Mouse (Mus musculus) urinary bladder, postnatal 10 days (tissue): ENCODE data around the gene Ywhah.

Experiments used
- DNase-seq: peaks from one replicate; pipeline ENCODE4 v3.0.0; 2022; ENCODE audit warnings: low spot score

The Ywhah gene

DNA sequence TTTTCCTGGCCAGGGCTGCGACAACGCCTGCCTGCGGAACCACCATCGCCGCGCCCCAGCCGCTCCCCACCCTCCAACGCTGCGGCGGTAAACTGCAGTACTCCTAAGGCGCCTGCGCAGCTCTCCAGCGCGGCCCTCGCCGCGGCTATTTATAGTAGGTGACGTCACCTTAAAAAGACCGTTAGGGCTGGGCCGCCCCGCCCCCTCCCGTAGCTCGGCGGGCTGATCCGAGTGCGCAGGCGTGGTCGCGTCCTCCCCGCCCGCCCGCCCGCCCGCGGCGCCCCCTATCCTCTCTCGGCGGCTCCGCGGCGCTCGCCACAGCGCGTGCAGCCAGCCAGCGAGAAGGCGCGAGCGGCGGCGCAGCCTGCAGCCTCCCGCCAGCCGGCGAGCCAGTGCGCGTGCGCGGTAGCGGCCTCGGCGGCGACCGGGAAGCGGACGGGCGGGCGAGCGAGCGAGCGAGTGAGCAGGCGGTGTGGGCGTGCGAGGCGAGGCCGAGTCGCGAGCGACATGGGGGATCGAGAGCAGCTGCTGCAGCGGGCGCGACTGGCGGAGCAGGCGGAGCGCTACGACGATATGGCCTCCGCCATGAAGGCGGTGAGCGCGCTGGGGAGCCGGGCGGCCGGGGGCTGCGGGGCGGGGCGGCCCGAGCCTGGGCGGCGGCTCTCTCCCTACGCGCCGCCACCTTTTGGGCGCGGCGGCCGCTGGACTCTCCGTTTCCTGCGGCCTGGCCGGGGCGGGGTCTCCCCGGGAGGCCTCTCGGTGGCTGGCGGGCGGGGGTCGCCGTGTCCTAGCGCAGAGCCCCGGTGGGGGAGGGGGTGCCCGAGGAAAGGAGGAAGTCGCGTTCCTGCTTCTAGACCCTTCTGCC is at the start of gene Ywhah:
Ywhah (plus strand) TSS at position 256 of the 865 bp plus-strand sequence.
- DNase-seq = peak; percentile 81

DNA sequence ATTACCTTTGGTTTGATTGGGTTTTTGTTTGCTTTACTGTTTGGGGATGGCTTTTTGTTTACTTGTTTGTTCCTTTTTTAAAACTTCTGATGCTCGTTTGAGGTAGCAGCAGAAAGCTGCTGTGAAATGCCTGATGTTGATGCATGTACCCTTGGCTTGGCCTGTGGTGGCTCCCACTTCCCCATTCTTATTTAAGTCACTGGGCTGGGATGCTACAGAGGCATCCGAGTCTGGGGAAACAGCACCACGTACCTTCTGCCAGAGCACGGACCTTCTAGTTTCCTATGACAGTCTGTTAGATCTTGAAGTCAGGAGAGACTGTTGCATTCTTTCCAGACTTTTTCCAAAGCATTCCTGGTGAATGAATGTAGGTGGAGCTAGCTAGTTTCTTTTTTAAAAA is 42.1 kb upstream of the Ywhah start:
- no peak for DNase-seq

DNA sequence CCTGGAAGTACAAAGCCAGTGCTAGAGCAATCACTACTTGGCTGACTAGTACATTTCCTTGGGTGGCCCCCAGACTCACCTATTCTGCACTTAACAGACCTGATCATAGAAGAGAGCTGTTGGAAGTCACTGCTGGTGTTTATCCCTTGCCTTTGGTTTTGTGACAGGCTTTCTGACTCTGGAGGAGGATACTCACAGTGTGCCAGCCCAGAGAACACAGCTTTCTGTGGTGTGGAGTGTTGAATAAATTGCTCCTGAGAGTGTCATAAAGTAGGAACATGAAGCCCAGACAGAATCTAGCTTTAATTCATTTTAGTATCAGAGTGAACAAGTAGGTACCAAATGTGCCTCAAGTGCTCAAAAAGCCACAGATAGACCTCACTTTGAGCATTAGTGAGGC is 41.4 kb upstream of the Ywhah start:
- no peak for DNase-seq

DNA sequence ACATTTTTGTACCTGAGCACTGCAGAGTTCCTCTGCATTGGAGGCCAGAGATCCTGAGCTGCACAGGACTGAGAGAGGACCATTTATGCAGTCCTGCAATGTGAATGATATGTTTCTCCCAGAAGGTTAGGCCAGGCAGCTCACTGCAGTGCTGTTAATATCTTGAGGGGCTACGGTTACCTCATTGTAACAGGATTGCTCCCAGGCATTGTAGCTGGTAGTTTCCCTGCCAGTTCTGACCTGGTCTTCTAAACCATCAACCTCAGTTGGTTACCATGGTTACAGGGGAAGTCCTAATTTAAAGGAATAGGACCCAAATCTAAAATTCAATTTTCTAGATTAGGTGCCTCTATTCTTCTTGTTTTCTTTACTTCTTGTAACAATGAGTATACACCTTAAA is 33.2 kb upstream of the Ywhah start:
- no peak for DNase-seq

DNA sequence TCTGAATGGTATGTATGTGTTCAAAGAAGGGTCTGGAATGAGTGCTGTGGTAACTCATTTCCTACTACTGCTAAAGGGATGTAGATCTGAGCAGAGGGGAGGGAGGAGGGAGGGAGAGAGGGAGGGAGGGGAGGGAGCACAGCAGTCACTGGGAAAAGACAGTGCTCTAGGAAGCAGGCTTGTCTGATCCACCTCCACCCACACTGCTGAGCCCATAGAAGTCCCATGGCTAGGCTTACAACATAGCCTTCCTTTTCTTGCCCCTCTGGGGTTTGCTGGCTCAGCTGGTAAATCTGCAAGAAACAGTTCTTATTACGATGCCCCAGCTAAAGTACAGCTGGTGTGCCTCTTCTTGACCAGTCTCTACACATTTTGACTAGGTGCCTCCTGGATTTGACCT is 30.7 kb upstream of the Ywhah start:
- DNase-seq = no peak

DNA sequence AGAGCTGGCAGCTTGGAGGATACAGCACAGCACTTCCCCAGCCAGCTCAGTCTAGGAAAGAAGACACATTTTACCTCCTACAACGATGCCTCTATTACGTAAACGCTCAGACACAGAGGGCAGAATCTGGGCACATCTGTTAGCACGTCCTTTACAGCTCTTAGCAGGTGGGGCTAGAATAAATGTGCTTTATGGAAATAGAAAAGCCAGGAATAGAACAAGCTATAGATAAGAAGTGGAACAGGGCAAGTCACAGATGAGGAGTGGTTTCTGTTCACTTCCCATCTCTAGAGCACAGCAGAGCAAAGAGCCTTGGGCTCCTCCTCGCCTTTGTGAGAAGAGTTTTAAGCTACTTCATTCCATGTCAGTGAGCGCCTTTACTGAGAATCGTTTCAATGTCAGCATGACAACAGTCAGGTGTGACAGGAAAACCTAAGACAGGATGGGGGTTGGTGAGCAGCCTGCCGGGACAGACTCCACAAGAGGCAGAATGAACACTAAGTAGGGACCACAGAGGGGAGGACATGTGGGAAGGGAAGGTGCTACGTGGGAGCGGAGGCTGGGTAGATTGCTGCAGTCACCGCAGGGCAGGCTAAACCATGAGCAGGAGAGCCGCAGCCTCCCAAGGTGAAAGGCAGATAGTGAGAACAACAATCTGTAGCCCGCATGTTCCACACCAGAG is 28.5 kb upstream of the Ywhah start:
- no peak for DNase-seq

DNA sequence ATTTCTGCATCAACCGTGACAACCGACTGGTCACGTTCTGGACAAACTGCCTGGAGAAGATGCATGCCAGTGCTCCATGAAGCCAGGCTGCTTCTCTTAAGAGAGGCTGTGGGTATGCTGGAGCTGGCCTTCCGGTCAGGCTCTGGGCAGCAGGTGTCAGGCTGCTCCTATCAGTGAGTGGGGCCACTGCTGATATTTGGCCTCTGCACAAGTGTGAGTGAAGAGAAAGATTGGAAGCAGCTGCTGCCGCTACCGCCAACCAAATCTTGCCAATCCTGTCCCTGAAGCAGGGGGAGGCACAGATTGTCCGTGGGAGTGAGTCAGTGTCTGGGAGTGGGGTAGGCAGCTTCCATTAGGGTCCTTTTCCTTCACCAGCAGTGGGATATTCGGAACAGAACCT is 27.5 kb upstream of the Ywhah start:
- DNase-seq = no peak

DNA sequence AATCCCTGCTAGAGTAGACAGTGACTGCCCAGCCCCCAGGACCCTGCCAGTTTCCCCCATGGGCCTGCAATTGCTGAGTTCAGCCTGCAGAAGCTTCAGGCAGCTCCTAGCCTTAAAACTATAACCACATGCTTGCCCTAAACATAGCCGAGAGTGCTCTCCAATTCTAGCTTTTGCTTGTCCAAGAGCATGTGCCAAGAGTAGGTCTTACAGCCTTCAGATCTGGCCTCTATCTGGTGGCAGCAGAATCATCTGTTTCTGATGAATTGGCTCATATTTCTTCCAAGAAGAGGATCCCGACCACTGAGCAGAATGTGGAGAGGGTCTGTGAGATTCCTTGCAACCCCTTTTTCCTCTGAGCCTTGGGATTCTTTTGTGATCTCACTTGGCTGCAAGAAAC is 24.1 kb upstream of the Ywhah start:
- DNase-seq = no peak

DNA sequence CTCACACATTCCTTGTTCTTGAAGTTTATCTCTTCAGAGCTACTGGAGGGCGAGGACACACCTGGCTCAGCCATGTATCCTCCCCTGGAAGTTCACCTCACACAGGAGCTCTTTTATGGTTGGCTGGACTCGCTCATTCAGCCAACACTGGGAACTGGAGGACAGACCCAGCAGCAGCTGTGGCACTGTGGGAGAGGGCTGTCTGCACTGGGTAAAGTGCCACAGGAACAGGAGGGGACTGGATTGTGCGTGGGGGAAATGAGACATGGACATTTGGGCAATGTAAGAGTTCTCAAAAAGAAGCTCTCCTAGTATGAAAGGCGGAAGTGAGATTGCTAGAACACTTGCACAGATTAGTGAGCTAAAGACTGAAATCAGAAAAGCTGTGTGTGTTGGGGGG is 22.9 kb upstream of the Ywhah start:
- no peak for DNase-seq

DNA sequence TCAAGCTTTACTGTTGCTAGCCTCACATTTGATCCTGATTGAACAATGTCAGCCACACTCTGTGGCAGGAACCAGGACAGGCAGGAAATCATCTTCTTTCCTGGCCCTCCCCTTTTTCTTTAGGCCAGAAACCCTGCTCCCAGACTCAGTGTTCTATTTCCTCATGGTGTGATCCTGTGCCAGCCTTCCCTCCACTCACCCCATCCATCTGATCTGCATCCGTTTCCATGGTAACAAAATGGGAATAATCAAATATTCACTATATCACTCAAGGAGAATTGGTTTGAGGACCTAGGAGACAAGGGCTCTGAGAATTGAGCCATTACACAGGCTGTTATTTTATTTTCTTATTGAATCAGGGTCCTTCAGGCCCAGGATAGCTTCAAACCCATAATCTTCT is 22.1 kb upstream of the Ywhah start:
- DNase-seq = no peak

DNA sequence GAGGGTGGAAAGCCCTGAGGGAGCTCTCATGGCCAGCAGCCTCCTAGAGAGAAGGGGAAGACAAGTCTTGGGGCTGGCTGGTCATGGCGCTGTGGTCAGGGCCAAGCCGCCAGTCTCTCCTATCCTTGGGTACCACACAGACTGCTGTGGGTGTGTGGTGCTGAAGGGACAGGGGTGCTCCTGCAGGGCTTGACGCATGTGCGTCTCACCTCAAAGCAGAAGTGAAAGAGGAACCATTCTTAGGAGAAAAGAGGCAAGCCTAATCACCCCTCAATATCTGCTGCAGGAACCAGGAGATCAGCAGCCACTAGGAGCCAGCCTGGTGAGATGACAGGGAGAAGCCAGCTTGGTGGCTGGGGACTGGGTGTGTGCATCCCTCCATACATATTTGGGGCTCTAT is 20.9 kb upstream of the Ywhah start:
- no peak for DNase-seq

DNA sequence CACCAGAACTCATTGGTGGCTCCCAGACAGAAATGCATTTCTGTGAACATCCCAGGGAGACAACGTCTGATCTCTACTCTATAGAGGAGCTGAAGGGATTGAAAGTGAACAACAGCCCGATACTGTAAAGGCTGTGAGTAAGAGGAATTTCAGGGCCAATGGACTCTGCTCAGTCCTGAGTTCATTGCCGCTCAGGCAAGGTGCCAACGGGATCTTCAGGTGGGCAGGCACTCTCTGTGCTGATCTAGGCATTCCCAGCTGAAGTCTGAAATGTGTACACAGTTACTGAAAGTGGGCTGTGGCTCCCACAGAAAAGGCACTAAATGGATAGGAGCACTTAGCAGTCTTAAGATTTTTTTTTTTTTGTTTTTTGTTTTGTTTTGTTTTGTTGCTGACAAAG is 19.8 kb upstream of the Ywhah start:
- DNase-seq = no peak

DNA sequence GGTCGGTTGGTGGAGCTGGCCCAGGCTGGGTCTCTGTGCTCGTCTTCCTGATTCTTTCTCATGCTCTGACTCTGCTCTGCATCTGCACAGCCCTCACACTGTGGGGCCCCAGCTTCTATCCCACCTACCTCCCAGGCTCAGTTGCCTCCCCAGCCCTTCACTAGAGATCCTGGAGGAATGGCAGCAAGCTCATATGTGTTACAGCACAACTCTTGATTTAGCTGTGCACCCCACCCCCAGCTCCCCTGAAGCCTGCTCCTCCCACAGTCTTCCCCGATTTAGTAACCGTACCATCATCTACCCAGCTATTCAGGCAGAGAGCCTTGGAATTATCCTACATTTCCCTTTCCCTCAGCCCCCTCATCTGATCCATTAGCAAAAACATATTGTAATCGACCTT is 17.5 kb upstream of the Ywhah start:
- DNase-seq = no peak

DNA sequence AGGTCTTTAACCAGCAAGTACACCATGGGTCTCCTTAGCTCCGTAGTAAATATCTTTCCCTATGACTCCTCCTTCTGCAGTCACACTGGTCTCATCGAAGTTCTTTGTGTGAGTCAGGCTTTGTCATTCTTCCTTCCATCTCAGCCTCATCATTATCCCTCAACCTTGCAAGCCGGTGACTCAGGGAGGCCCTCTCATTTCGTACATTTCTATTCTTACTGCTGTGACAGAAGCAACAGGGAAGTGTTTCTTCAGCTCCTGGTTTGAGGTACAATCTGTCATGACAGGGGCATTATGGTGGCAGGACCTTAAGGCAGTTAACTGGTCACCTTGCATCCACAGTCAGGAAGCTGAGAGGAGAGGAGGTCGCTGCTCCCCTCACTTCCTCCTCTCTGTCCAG is 15.8 kb upstream of the Ywhah start:
- no peak for DNase-seq

DNA sequence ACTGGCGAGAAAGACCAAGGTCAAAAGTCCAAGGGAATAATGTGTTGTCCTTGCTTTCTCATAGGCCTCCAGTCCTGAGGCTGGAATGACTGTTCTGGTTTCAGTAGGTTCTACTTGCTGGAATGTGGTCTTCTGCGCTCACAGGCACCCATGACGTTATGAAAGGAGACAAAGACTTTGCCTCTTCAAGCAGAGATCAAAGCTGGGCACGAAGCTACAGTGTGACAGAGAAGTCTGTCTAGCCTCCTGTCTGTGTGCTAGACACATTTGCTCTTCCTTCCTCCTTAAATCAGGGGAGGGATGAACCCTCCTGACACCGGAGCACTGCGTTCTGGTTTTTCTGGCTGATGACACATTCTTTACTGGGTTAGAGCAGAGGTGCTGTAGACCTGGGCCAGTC is 15.1 kb upstream of the Ywhah start:
- DNase-seq = no peak

DNA sequence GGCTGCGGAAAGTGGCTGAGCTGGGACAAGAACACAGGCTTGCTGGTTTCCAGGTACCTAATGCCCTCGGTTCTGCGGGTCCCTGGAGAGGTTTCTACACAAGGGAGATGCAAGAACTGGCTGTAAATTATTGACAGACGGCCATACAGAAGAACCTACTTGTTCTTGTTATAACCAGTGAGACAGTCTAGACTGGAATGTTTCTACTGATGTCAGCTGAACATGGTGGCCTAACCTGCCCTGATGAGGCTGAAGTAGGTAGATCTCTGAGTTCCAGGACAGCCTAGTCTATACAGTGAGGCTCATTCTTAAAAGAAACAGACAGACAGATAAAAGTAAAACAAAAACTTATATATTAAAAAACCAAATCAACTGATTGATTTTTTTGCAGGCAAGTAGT is 14.5 kb upstream of the Ywhah start:
- DNase-seq = no peak

DNA sequence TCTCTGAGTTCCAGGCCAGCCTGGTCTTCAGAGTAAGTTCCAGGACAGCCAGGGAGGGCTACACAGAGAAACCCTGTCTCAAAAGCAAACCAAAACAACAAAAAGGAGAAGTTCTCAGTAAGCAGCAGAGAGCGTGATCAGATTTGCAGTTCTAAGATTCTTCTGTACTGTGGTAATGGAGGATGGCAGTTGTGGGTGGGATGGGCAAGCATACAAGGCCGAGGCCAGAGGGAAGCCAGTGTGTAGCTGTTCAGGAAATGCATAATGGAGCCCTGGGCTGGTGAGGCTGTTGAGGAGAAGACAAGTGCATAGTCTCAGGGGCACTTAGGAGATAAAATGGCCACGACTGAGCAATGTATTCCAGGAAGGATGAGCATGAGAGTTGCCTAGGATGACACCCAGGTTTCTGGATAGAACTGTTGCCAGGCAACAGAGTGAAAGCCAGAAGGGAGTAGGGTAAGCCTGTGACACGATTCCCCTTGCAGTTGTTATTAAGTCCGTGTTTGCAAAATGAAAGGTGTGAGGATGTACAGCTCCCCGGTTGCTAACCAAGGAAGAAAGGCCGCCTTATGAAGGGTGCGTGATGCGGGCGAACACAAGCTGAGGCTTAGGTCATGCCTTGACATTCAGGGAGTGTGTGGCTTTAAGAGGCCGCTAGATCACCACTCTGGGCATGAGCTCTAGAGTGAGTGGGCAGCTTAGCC is 13.0 kb upstream of the Ywhah start:
- no peak for DNase-seq

DNA sequence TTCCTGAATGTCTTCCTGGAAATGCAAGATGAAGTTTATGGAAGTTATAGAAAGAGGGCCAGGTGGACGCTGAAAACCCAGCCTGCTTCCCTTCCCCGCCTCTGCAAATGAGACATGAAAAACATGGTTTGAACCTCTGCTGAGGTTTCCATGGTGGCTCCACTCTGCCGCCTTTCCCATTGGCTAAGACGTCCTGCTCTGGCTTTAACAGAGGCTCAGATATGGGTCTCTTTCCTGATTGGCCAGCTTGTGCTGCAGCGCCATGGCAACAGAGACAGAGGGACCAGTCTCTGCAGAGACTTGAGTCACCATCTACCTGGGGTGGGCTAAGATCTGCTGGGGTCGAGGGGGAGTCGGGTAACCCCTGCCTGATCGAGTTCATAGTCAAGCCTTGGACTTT is 11.9 kb upstream of the Ywhah start:
- no peak for DNase-seq

DNA sequence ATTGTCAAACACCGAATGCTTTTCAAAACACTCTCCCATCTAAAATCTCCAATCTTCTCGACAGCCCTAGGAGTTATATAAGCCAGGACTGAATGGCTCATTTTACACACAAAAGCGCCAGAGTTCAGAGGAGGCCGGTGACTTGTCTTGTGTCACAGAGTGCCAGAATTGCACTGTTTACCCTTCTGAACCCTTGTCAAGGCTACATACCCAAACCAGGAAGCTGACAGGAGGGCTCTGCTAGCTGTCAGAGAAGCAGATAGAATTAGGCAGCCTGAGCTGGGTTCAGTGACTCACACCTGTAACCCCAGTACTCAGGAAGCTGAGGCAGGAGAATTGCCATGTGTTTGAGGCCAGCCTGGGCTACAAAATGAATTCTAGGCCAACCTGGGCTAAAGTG is 11.2 kb upstream of the Ywhah start:
- no peak for DNase-seq

DNA sequence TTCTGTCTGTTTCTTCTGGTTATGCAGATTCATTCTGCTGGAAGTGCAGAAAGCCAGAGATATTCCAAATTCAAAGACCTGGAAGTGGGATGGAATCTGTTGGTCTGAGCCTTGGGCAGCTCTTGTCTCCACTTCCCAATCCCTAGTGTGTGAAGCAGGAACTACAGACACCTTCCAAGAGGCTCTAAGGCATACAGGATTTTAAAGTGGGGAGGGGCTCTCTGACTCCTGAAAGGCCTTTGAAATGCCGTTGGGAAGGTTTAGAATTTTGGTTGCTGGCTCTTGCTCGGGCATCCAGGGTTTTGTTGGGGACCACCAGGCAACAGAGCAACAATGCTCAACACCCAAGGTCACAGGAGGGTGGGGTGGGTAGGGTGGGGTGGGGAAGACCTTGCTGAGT is 9.3 kb upstream of the Ywhah start:
- no peak for DNase-seq

DNA sequence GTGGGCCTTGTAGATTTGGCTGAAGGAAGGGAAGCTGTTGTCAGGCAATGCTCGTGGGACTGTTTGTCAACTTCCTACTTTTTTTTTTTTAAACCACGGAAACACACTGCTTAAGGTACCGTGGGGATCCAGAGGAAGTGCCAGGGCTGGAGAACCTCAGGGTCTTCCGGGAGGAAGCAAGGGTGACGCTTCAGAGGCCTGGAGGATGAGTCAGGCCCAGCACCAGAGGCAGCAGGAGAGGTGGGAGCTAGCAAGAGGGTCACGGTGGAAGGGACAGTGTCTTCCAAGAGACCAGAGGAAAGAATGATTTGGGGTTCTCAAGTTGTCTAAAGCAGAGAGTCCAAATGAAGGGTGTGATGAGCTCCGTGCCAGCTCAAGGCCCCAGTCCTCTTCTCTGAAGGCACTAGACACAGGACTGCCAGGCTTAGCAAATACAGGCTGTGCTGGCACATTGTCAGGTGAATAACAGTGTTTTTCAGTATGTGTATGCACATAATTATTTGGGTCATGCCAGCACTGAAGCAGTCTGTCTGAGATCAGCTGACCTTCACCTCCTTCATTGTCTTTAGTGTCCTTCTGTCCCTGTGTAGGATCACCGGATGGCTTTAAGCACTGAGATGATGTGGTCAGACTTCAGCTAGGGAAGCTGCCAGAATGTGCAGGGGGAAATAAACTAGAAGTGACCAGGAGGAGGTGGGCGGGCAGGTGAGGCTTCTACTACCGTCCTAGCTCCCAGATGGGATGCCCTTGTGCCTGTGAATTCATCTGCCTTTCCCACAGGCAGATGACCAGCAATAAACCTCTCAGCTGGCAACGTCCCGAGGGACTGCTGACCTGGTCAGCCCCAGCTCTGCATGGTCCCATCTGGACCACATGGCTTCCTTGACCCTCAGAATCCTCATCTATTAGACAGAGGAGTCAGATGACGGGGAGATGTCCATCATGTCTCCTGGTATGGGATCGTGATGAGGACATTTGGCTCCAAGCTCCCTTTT is 8.5 kb upstream of the Ywhah start:
- no peak for DNase-seq
